Mouse (Mus musculus): Measurements from ENCODE around the gene Fam193a. TPM values are rescaled to one million over a fixed set of nuclear protein-coding genes. Genes with fewer than 3 reads are reported as not detected.

The Fam193a gene
- polyA plus RNA-seq, 1 experiment from 2014 or later = 8.7 TPM

DNA sequence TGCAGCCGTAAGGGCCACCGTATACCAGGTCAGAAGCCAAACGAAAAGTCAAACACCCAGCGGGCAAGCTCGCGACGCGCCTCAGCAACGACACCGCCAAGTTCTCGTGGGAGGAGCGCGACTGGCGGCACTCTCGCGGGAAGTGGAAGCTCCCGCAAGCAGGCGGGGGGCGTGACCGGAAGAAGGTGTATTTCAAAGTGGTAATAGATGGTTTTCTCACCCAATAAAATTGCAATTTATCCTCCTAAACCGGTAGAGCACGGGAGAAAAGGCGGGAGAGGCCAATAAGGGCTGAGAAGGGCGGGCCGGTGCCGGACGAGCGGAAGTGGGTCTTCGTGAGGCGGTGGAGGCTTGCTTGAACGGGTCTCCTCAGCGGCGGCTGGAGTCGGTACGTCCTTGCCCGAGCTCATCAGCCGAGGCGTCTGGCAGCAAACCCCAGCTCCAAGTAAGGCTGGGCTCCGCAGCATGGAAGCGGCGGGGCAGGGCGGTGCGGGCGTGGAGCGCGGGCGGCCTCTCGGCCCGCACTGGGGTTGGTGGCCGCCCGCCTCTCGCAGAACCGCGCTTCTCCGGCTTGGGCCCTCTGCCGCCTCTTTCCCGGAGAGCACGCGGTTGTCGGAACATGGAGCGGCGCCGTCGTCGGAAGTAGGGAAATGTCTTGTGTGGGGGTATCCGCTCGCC is 33.5 kb upstream of the Fam193a start, which contains the start of gene Rnf4:
TSS of gene Rnf4 (plus strand) at position 193 of the 678 bp plus-strand sequence.
- ATAC-seq (ENCODE audit: insufficient read depth, low FRiP score) = peak; percentile 97
- Histone ChIP-seq H3K4me3 (replicated peaks; ENCODE audit: low read length) (peak within 1 kb of the TSS; percentile 97), H3K27me3 (ENCODE audit: control insufficient read depth, insufficient read depth, low read length) (no peaks in the 10 kb centered on the region), H3K4me1 (ENCODE audit: control insufficient read depth, insufficient read depth, low read length) (peaks cover 14% of the 10 kb centered on the region), H3K9me3 (replicated peaks; ENCODE audit: control insufficient read depth, low read length) (no peaks in the 10 kb centered on the region), H3K27ac (ENCODE audit: low read length) (peak within 1 kb of the TSS; percentile 98), H3K36me3 (ENCODE audit: control insufficient read depth, insufficient read depth, low read length) (no peaks in the 10 kb centered on the region), H3K9ac (ENCODE audit: low read length) (peak within 1 kb of the TSS; percentile 98), H3K4me2 (ENCODE audit: low read depth, low read length) (peak within 1 kb of the TSS; percentile 89)
- under 1% methylated on average over 67 of the region's 67 CpGs for WGBS

DNA sequence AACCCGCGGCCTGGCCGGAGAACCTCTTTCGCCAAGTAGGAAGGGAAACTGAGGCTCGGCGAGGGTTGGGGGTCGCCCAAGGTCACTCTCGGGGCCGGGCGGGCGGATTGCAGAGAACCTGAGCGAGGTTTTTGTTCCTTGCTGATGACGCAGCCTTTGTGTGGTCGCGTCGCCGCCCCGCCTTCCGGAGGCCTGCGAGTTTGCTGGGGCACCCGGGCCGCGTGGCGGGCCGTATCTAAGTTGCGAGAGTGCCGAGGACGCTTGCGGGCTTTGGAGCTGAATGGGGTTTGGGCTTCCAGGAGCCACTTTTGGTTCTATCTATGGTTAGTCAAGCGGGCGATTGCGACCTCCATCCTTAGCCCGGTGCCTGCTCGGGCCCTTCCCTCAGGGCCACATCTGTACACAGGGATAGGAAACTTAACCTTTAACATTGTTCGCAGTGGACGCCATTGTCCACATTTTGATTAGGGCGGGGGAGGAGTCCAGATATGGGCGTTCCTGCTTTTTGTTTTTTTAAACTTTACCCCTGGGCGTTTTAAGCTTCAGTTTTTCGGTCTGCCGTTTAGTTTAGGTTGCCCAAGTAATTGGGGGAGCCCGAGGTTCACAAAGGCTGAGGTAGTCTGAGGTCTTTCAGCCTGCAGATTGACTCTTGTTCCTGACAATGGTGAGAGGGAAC is 32.8 kb upstream of the Fam193a start:
- H3K4me2 ChIP-seq (ENCODE audit: low read depth, low read length) = peak overlapping the region; percentile 89
- no peaks in the 10 kb centered on the region for H3K36me3 ChIP-seq (ENCODE audit: control insufficient read depth, insufficient read depth, low read length)
- H3K9ac ChIP-seq (ENCODE audit: low read length) = peak overlapping the region; percentile 98
- WGBS = under 1% methylated on average over 42 of the region's 42 CpGs
- H3K4me1 ChIP-seq (ENCODE audit: control insufficient read depth, insufficient read depth, low read length) = peaks cover 14% of the 10 kb centered on the region
- no peaks in the 10 kb centered on the region for H3K27me3 ChIP-seq (ENCODE audit: control insufficient read depth, insufficient read depth, low read length)
- H3K27ac ChIP-seq (ENCODE audit: low read length) = peak overlapping the region; percentile 98
- ATAC-seq (ENCODE audit: insufficient read depth, low FRiP score) = peak; percentile 59; the same call in 1 of the 2 replicates
- peak overlapping the region; percentile 97 for H3K4me3 ChIP-seq (replicated peaks; ENCODE audit: low read length)
- no peaks in the 10 kb centered on the region for H3K9me3 ChIP-seq (replicated peaks; ENCODE audit: control insufficient read depth, low read length)

DNA sequence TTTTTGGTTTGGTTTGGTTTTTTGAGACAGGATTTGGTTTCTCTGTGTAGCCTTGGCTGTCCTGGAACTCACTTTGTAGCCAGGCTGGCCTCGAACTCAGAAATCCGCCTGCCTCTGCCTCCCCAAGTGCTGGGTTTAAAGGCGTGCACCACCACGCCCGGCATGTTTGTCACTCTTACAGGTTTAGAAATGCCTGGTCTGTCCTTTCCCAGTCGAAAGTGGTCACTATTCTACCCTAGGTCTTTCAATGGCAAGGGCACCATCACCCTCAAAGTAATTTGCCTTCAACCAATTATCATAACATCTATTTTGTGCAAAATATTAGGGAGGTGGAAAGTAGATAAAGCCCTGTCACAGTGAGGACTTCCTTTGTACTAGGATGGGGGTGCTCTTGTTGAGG is 29.5 kb upstream of the Fam193a start:
- no peak for ATAC-seq (ENCODE audit: insufficient read depth, low FRiP score)
- Histone ChIP-seq H3K9ac (ENCODE audit: low read length) (no peak overlapping the region), H3K27ac (ENCODE audit: low read length) (no peak overlapping the region), H3K4me3 (replicated peaks; ENCODE audit: low read length) (no peak overlapping the region), H3K27me3 (ENCODE audit: control insufficient read depth, insufficient read depth, low read length) (no peaks in the 10 kb centered on the region), H3K4me2 (ENCODE audit: low read depth, low read length) (no peak overlapping the region), H3K4me1 (ENCODE audit: control insufficient read depth, insufficient read depth, low read length) (peaks cover 14% of the 10 kb centered on the region), H3K36me3 (ENCODE audit: control insufficient read depth, insufficient read depth, low read length) (0 out of 2 replicates have a peak, but pooled peaks cover 2% of the 10 kb centered on the region), H3K9me3 (replicated peaks; ENCODE audit: control insufficient read depth, low read length) (no peaks in the 10 kb centered on the region)
- 95% methylated on average over 6 of the region's 6 CpGs for WGBS

DNA sequence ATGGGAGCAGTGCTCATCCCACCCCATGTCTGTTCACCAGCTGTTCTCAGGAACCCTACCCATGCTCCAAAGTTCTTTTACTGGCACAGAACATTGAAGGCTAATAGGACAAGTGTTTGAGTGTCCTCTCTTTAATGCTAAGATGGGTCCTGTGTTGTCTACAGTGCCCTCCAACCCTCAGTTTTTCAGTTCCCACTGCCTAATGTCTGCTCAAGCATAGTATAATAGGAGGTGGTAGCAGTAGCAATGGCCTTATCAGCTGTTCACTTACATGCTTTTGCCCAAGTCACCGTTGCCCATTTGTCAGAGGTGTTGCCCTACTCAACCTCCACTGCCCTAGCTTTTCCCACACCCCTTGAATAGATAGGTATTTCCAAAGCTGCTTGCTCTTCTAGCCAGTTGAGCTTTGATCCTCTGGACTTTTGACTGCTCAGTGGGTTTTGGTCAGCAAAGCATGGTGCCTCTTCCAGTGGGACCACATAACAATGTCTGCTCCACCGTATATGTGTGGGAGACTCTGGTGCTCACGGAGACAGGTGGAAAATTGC is 17.6 kb upstream of the Fam193a start:
- no peak overlapping the region for H3K4me2 ChIP-seq (ENCODE audit: low read depth, low read length)
- no peak overlapping the region for H3K4me3 ChIP-seq (replicated peaks; ENCODE audit: low read length)
- no peaks in the 10 kb centered on the region for H3K9me3 ChIP-seq (replicated peaks; ENCODE audit: control insufficient read depth, low read length)
- H3K27me3 ChIP-seq (ENCODE audit: control insufficient read depth, insufficient read depth, low read length) = no peaks in the 10 kb centered on the region
- H3K9ac ChIP-seq (ENCODE audit: low read length) = no peak overlapping the region
- no peak overlapping the region for H3K27ac ChIP-seq (ENCODE audit: low read length)
- no peaks in the 10 kb centered on the region for H3K4me1 ChIP-seq (ENCODE audit: control insufficient read depth, insufficient read depth, low read length)
- ATAC-seq (ENCODE audit: insufficient read depth, low FRiP score) = no peak
- WGBS = 96% methylated on average over 3 of the region's 3 CpGs
- peaks cover 38% of the 10 kb centered on the region for H3K36me3 ChIP-seq (ENCODE audit: control insufficient read depth, insufficient read depth, low read length)

DNA sequence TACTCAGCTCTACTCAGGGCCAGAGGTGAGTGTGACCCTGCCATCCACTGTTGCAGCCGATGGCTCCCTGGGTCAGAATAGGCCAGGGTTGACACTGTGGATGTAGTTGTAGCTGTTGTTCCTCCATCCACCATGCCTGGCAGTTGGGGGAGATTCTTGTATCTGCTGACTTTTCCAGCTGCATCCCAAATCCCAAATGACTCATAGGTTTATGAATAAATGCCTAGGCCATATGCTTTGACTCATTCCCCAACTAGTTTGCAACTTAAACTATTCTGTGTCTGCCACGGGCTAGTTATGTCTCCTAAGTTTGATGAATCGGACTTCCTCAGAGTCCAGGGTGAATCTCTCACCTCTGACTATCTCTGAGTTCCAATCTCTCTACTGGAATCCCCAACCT is 9.5 kb upstream of the Fam193a start:
- H3K9ac ChIP-seq (ENCODE audit: low read length) = no peak overlapping the region
- no peaks in the 10 kb centered on the region for H3K27me3 ChIP-seq (ENCODE audit: control insufficient read depth, insufficient read depth, low read length)
- H3K9me3 ChIP-seq (replicated peaks; ENCODE audit: control insufficient read depth, low read length) = no peaks in the 10 kb centered on the region
- H3K4me2 ChIP-seq (ENCODE audit: low read depth, low read length) = no peak overlapping the region
- peaks cover 9% of the 10 kb centered on the region; the same call in 1 of the 2 replicates for H3K36me3 ChIP-seq (ENCODE audit: control insufficient read depth, insufficient read depth, low read length)
- no peak overlapping the region for H3K4me3 ChIP-seq (replicated peaks; ENCODE audit: low read length)
- ATAC-seq (ENCODE audit: insufficient read depth, low FRiP score) = no peak
- 82% methylated on average over 3 of the region's 3 CpGs for WGBS
- no peaks in the 10 kb centered on the region for H3K4me1 ChIP-seq (ENCODE audit: control insufficient read depth, insufficient read depth, low read length)
- H3K27ac ChIP-seq (ENCODE audit: low read length) = no peak overlapping the region

DNA sequence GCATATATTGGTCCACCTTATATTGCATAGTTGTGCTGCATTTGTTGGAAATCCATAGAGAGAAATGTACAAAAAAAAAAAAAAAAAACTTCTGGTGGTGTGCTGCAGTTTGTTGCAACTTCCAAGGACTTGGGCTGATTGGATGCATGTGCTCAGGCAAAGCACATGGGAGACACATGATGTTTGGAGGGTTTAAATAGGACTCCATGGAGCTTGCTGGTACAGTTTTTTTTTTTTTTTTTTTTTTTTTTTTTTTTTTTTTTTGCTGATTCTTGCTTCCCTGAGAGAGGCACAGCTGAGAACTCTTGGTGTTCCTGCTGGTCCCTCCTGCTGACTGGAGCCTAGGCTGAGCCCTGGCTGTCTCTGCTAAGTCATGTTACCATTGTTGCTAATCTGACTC is 6.6 kb upstream of the Fam193a start:
- Histone ChIP-seq H3K4me2 (ENCODE audit: low read depth, low read length) (no peak overlapping the region), H3K4me1 (ENCODE audit: control insufficient read depth, insufficient read depth, low read length) (no peaks in the 10 kb centered on the region), H3K4me3 (replicated peaks; ENCODE audit: low read length) (no peak overlapping the region), H3K9me3 (replicated peaks; ENCODE audit: control insufficient read depth, low read length) (no peaks in the 10 kb centered on the region), H3K27me3 (ENCODE audit: control insufficient read depth, insufficient read depth, low read length) (no peaks in the 10 kb centered on the region), H3K36me3 (ENCODE audit: control insufficient read depth, insufficient read depth, low read length) (no peaks in the 10 kb centered on the region), H3K27ac (ENCODE audit: low read length) (no peak overlapping the region), H3K9ac (ENCODE audit: low read length) (no peak overlapping the region)
- ATAC-seq (ENCODE audit: insufficient read depth, low FRiP score) = no peak

DNA sequence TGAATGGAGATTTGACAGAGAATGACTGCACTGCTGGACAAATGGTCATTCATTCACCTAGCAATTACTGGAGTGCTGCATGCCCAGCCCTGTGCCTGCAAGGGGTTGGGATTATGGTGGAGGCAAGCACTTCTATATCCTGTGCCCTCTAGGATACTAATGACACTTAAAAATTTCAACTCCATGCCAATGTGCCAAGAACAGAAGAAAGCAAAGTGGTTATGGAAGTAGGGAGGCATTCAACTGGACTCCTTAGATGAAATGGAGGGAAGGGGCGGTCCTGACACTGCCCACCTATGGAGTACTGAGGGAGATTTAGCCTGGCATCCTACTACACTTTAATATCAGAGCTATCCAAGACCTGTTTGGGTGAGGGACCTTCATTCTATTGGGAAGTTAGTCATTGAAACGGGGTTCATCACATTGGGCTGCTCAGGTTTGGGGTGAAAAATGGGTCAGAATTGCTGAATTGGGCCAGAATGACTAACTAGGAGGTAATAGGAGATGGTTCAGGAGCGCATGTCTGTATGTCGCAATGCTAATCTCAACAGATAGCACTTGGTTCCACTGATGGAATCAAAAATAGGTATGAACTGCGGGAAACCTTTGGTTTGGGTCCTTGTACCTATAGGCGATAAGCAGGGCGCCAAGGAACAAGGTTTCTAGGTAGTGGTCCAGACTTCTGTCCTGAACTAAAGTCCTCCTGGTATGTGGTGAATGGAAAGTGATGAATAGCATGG is 1.0 kb upstream of the Fam193a start:
- peak overlapping the region; percentile 92 for H3K4me3 ChIP-seq (replicated peaks; ENCODE audit: low read length)
- H3K27ac ChIP-seq (ENCODE audit: low read length) = peak overlapping the region; percentile 42

DNA sequence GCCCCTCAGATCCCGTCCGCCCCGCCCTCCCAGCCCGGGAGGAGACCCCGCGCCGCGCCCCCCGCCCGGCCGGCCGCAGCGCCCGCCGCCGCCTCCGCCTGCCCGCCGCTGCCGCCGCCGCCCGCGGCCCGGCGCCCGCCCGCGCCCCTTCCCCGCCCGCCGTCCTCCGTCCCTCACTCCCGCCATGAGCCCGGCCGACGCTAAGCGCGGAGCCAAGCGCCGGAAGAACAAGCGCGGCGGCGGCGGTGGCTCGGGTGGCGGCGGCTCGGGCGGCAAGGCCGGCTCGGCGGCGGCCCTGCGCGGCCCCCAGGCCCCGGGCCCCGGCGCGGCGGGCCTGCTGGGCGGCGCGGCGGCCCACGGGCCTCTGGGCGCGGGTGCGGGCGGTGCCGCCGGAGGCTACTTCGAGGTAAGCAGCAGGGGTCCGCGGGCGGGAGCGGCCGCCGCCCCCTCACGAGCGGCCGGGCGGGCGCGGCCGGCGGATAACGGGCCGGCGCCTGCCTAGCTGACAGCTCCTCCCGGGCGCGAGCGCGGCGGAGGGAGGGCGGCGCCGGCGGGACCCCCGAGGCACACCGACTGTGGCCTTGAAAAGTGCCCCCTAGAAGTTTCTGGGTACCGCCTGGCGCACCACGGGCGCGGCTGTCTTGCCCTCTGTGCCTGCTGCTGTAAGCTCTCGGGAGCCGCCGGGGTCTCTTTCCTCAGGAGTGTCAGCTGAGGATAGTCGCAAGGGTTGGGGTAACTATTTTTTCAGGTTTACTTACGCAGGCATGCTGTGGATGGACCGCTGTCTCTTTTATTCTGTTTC is 490 bp downstream of the Fam193a start:
- H3K9me3 ChIP-seq (replicated peaks; ENCODE audit: control insufficient read depth, low read length) = no peaks in the 10 kb centered on the region
- peak overlapping the region; percentile 92 for H3K4me3 ChIP-seq (replicated peaks; ENCODE audit: low read length)
- peak overlapping the region; percentile 84 for H3K4me2 ChIP-seq (ENCODE audit: low read depth, low read length)
- peaks cover 11% of the 10 kb centered on the region for H3K4me1 ChIP-seq (ENCODE audit: control insufficient read depth, insufficient read depth, low read length)
- H3K27ac ChIP-seq (ENCODE audit: low read length) = peak overlapping the region; percentile 64
- under 1% methylated on average over 72 of the region's 114 CpGs for WGBS
- H3K9ac ChIP-seq (ENCODE audit: low read length) = peak overlapping the region; percentile 97
- no peaks in the 10 kb centered on the region for H3K36me3 ChIP-seq (ENCODE audit: control insufficient read depth, insufficient read depth, low read length)
- ATAC-seq (ENCODE audit: insufficient read depth, low FRiP score) = 0 out of 2 replicates have a peak, but pooled peaks have one; percentile 1
- no peaks in the 10 kb centered on the region for H3K27me3 ChIP-seq (ENCODE audit: control insufficient read depth, insufficient read depth, low read length)

More for the DNA sequence above, 1.0 kb upstream of the Fam193a start:
- H3K4me2 ChIP-seq (ENCODE audit: low read depth, low read length) = peak overlapping the region; percentile 52
- no peak for ATAC-seq (ENCODE audit: insufficient read depth, low FRiP score)
- H3K9ac ChIP-seq (ENCODE audit: low read length) = peak overlapping the region; percentile 80
- no peaks in the 10 kb centered on the region for H3K27me3 ChIP-seq (ENCODE audit: control insufficient read depth, insufficient read depth, low read length)
- WGBS = 66% methylated on average over 7 of the region's 7 CpGs
- H3K4me1 ChIP-seq (ENCODE audit: control insufficient read depth, insufficient read depth, low read length) = peaks cover 11% of the 10 kb centered on the region
- H3K9me3 ChIP-seq (replicated peaks; ENCODE audit: control insufficient read depth, low read length) = no peaks in the 10 kb centered on the region
- H3K36me3 ChIP-seq (ENCODE audit: control insufficient read depth, insufficient read depth, low read length) = no peaks in the 10 kb centered on the region

All from stomach, embryonic 16.5 days (tissue).